Mouse (Mus musculus) limb, embryonic 12.5 days (tissue): Measurements from ENCODE around the gene Mlh1. TPM values are rescaled to one million over a fixed set of nuclear protein-coding genes. Genes with fewer than 3 reads are reported as not detected.

Experiments
- ATAC-seq: fragments of 200-750 bp; cut with Nextera tagmentation; 2 replicates; pipeline ENCODE4 v1.8.0; 2017; ENCODE audit warnings: low read depth, moderate TSS enrichment; ENCODE audit not compliant: insufficient number of reproducible peaks, insufficient read depth, low FRiP score, low TSS enrichment
- H3K27ac ChIP-seq: fragments of 300-500 bp; sonication (generic); 2 replicates; pipeline ENCODE4 v1.5.1; 2016; ENCODE audit warnings: mild to moderate bottlenecking, moderate library complexity
- H3K27me3 ChIP-seq: fragments of 300-500 bp; sonication (generic); 2 replicates; pipeline ENCODE4 v1.6.1; 2016; ENCODE audit warnings: mild to moderate bottlenecking, moderate library complexity
- H3K36me3 ChIP-seq: fragments of 300-500 bp; sonication (generic); 2 replicates; pipeline ENCODE4 v1.6.1; 2016; ENCODE audit warnings: mild to moderate bottlenecking, moderate library complexity
- H3K4me1 ChIP-seq: fragments of 300-500 bp; sonication (generic); replicated peaks from 2 replicates; pipeline ENCODE4 v1.6.1; 2016
- H3K4me2 ChIP-seq: fragments of 300-500 bp; sonication (generic); 2 replicates; pipeline ENCODE4 v1.6.1; 2016; ENCODE audit warnings: mild to moderate bottlenecking, moderate library complexity
- H3K4me3 ChIP-seq: fragments of 300-500 bp; sonication (generic); replicated peaks from 2 replicates; pipeline ENCODE4 v1.5.1; 2016; ENCODE audit warnings: mild to moderate bottlenecking
- H3K9ac ChIP-seq: fragments of 300-500 bp; sonication (generic); replicated peaks from 2 replicates; pipeline ENCODE4 v1.6.1; 2016; ENCODE audit warnings: mild to moderate bottlenecking, moderate library complexity
- H3K9me3 ChIP-seq: fragments of 300-500 bp; sonication (generic); 2 replicates; pipeline ENCODE4 v1.6.1; 2016; ENCODE audit warnings: mild to moderate bottlenecking, moderate library complexity
- WGBS: fragments of 180-500 bp; shearing (Covaris S2); methylation state at CpG from one replicate; pipeline ENCODE4 v1.1.7; 2016; 5-methylcytosine and 5-hydroxymethylcytosine counted together
- polyA plus RNA-seq: library from polyadenylated mRNA; unstranded; fragments of >200 nt; fragmentation: Nextera tagmentation; extraction: Ambion mirVana; gene quantifications from 2 replicates; pipeline ENCODE4 v1.2.1, GENCODE M21; 2016

Mlh1 gene
- polyA plus RNA-seq, 1 experiment from 2014 or later, result 45.1 TPM

DNA sequence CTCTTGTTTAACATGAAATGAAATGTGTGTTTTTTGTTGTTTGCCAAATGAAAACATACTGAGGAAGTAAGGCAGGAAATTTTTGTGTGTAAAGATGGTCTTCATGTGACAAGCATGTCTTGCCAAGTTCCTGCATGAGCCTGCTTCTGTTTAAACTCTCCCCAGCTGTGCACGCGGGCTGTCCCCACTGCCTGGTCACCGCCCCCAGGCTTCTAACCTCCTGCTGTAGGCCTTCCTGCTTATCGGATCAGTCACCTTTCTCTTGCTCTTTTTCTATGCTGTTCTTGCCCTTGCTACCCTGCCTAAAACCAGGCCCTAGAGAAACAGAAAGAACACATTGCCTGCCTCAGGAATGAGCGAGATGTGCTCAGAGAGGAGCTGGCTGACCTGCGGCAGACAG is 58.1 kb downstream of the Mlh1 start:
- H3K4me3 ChIP-seq, result no peak overlapping the region
- no peak for ATAC-seq
- WGBS, result 66% methylated on average over 6 of the region's 6 CpGs

GRCm38 (mm10) chr9:111211122-111212041 is 60.2 kb downstream of the Mlh1 start:
- WGBS, result 73% methylated on average over 10 of the region's 10 CpGs
- Histone ChIP-seq H3K4me3 (no peak overlapping the region), H3K36me3 (peaks cover 31% of the 10 kb centered on the region; the same call in 1 of the 2 replicates), H3K4me2 (no peak overlapping the region), H3K4me1 (peaks cover 5% of the 10 kb centered on the region), H3K27ac (no peak overlapping the region), H3K9ac (no peak overlapping the region), H3K9me3 (no peaks in the 10 kb centered on the region), H3K27me3 (no peaks in the 10 kb centered on the region)
- ATAC-seq, result no peak

More for the DNA sequence above, 58.1 kb downstream of the Mlh1 start:
- no peak overlapping the region for H3K4me2 ChIP-seq
- H3K4me1 ChIP-seq, result peaks cover 5% of the 10 kb centered on the region
- no peaks in the 10 kb centered on the region for H3K9me3 ChIP-seq
- no peak overlapping the region for H3K9ac ChIP-seq
- no peak overlapping the region for H3K27ac ChIP-seq
- peaks cover 31% of the 10 kb centered on the region; the same call in 1 of the 2 replicates for H3K36me3 ChIP-seq
- no peaks in the 10 kb centered on the region for H3K27me3 ChIP-seq

DNA sequence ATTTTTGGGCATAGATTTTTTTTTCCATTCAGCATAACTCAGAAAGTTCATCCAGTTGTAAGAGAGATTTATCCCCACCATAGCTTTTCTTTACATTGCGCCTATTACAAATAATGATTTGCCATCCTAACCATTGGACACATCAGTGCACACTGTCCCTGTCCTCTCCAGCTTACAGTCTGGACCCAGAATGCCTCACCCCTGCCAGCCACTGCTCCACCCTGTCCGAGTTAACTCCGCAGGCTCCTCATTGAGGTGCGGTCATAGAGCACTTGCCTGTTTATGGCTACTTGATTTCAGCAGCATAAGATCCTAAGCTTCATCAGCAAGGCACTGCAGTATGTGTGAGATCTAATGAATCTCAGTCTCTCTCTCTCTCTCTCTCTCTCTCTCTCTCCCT is 61.2 kb downstream of the Mlh1 start:
- Histone ChIP-seq H3K4me1 (peaks cover 5% of the 10 kb centered on the region), H3K9me3 (no peaks in the 10 kb centered on the region), H3K4me3 (no peak overlapping the region), H3K36me3 (peaks cover 29% of the 10 kb centered on the region), H3K27me3 (no peaks in the 10 kb centered on the region), H3K27ac (no peak overlapping the region), H3K4me2 (no peak overlapping the region), H3K9ac (no peak overlapping the region)
- ATAC-seq, result no peak
- WGBS, result 91% methylated on average over 4 of the region's 4 CpGs

DNA sequence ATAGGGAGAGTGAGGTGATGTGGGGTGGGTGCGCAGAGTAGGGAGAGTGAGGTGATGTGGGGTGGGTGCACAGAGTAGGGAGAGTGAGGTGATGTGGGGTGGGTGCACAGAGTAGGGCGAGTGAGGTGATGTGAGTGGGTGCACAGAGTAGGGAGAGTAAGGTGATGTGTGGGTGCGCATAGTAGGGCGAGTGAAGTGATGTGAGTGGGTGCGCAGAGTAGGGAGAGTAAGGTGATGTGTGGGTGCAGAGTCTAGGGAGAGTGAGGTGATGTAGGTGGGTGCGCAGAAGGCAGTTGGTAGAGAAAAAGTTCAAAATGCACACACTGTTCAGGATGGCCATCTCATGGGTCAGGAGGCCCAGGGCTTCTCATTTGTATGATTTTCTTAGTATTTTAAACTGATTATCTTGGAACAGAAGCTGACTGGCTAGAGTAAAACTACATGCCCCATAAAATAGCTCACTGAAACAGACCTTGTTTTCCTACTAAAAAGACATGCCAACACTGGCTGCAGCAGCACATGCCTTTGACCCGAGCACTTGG is 62.4 kb downstream of the Mlh1 start:
- peaks cover 24% of the 10 kb centered on the region for H3K36me3 ChIP-seq
- no peak for ATAC-seq
- no peak overlapping the region for H3K27ac ChIP-seq
- H3K4me2 ChIP-seq, result no peak overlapping the region
- WGBS, result 91% methylated on average over 7 of the region's 7 CpGs
- no peak overlapping the region for H3K4me3 ChIP-seq
- no peaks in the 10 kb centered on the region for H3K27me3 ChIP-seq
- H3K9me3 ChIP-seq, result no peaks in the 10 kb centered on the region
- no peaks in the 10 kb centered on the region for H3K4me1 ChIP-seq
- no peak overlapping the region for H3K9ac ChIP-seq

DNA sequence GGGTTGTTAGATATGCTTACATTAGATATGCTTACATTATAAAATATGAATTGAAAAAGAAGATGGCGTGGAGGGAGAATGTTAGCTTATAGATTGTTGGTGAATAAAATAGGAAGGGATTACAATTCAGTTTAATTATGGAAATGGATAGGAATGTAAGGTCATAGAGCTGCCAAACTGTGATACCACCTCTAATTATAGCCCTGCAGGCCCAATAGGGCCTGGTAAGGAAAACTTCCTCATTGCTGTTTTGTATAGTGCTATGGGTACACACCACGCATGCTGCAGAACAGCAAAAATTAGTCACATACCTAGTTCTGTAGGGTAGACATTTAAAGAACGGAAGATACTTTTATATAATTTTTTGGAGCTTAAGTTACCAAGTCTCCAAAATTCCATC is 63.4 kb downstream of the Mlh1 start:
- 97% methylated on average over 3 of the region's 3 CpGs for WGBS
- no peak overlapping the region for H3K4me2 ChIP-seq
- no peak overlapping the region for H3K27ac ChIP-seq
- no peaks in the 10 kb centered on the region for H3K27me3 ChIP-seq
- H3K4me3 ChIP-seq, result no peak overlapping the region
- ATAC-seq, result no peak
- no peaks in the 10 kb centered on the region for H3K4me1 ChIP-seq
- H3K9ac ChIP-seq, result no peak overlapping the region
- H3K9me3 ChIP-seq, result no peaks in the 10 kb centered on the region
- peaks cover 16% of the 10 kb centered on the region for H3K36me3 ChIP-seq

- Histone ChIP-seq H3K4me2 (no peak overlapping the region), H3K4me3 (no peak overlapping the region), H3K9ac (no peak overlapping the region), H3K9me3 (no peaks in the 10 kb centered on the region), H3K27me3 (no peaks in the 10 kb centered on the region), H3K27ac (no peak overlapping the region), H3K4me1 (no peaks in the 10 kb centered on the region), H3K36me3 (peaks cover 16% of the 10 kb centered on the region)
- 50% methylated on average over 3 of the region's 3 CpGs for WGBS
- no peak for ATAC-seq
These were observed 63.9 kb downstream of the Mlh1 start for GRCm38 (mm10) chr9:111207683-111208082.

DNA sequence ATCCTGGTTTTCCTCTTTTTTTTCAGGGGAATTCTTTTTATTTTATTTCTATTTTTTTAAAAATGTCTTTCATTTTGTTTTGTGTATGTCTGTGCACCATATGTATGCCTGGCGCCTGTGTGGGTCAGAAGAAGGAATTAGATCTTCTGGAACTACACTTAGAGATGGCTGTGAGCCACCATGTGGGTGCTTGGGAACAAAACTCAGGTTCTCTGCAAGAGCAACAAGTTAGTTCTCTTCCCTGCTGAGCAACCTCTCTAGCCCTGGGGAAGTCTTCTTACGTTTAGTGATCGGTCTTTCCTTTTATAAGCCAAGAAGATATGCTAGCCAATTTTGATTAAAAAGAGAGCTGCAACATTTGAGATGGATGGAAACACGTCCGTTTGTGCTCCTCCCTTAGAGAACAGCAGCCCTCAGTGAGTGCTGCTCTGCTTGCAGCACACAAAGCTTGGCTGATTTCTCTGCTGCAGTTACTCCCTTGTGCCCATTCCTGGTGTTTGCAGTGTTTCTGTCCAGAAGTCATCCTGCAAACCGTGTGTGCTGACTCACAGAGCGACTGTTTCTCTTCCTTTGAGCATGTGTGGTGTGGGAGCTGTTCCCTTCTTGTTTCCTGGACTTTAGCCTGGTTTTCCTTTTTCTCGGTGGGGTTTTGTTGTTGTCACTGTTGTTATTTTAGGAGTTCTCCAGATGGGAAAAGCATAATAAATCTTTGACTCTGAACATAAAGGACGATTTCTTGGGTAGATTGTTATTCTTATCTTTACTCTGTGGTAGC is 66.8 kb downstream of the Mlh1 start:
- WGBS, result 77% methylated on average over 9 of the region's 9 CpGs
- no peak for ATAC-seq
- no peak overlapping the region for H3K4me3 ChIP-seq

GRCm38 (mm10) chr9:111200208-111200607 is 71.4 kb downstream of the Mlh1 start:
- Histone ChIP-seq H3K9ac (no peak overlapping the region), H3K27ac (no peak overlapping the region), H3K4me2 (no peak overlapping the region), H3K4me3 (no peak overlapping the region), H3K9me3 (no peaks in the 10 kb centered on the region), H3K36me3 (peaks cover 19% of the 10 kb centered on the region; the same call in 1 of the 2 replicates), H3K4me1 (no peaks in the 10 kb centered on the region), H3K27me3 (no peaks in the 10 kb centered on the region)
- no peak for ATAC-seq

More for the DNA sequence above, 66.8 kb downstream of the Mlh1 start:
- Histone ChIP-seq H3K4me1 (no peaks in the 10 kb centered on the region), H3K4me2 (no peak overlapping the region), H3K36me3 (peaks cover 35% of the 10 kb centered on the region), H3K9ac (no peak overlapping the region), H3K27ac (no peak overlapping the region), H3K9me3 (no peaks in the 10 kb centered on the region), H3K27me3 (no peaks in the 10 kb centered on the region)

DNA sequence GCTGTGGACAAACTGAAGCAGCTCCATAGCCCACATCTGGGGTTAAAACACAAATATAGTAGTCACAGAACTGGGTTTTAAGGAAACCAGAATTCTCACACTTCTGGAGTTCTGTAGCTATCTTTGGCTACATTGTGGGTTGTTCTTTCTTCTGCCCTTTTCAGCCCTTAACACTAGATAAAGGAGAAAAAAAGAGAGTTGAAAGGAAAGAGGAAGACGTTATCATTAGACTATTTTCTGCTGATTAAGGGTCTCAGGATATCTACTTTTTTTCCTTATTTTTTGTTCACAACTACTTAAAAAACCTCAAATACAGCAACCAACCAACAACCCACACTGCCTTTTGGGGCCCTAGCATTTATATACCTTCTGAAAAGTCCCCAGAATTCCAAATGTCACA is 73.3 kb downstream of the Mlh1 start:
- Histone ChIP-seq H3K9me3 (no peaks in the 10 kb centered on the region), H3K4me1 (no peaks in the 10 kb centered on the region), H3K27me3 (no peaks in the 10 kb centered on the region), H3K4me3 (no peak overlapping the region), H3K36me3 (peaks cover 19% of the 10 kb centered on the region; the same call in 1 of the 2 replicates), H3K9ac (no peak overlapping the region), H3K27ac (no peak overlapping the region), H3K4me2 (no peak overlapping the region)
- WGBS, result 90% methylated on average over 1 of the region's 1 CpGs
- no peak for ATAC-seq

DNA sequence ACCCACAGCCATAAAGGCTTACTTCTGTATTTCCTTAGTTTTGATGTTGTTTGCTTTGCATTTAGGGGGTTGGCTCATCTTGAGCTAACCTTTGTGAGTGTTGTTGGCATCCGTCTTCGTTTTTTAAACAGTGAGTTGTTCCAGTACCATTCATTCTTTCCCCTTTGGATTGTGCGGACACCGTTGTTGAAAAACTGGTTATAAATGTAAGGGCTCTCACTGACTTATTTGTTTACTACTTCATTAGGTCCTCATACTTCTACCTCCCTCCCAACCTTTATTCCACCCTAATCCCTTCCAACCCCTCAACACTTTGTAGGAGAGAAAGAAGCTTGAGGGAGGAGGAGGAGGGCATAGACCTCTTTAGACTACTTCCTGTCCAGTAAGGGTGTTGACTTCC is 73.9 kb downstream of the Mlh1 start:
- H3K9ac ChIP-seq, result no peak overlapping the region
- H3K27me3 ChIP-seq, result no peaks in the 10 kb centered on the region
- no peak overlapping the region for H3K27ac ChIP-seq
- H3K4me1 ChIP-seq, result no peaks in the 10 kb centered on the region
- ATAC-seq, result no peak
- H3K4me3 ChIP-seq, result no peak overlapping the region
- no peaks in the 10 kb centered on the region for H3K9me3 ChIP-seq
- H3K4me2 ChIP-seq, result no peak overlapping the region
- WGBS, result 93% methylated on average over 4 of the region's 4 CpGs
- H3K36me3 ChIP-seq, result peaks cover 23% of the 10 kb centered on the region; the same call in 1 of the 2 replicates

GRCm38 (mm10) chr9:111197116-111197515 is 74.5 kb downstream of the Mlh1 start:
- Histone ChIP-seq H3K9me3 (no peaks in the 10 kb centered on the region), H3K9ac (no peak overlapping the region), H3K27ac (no peak overlapping the region), H3K27me3 (no peaks in the 10 kb centered on the region), H3K36me3 (peaks cover 23% of the 10 kb centered on the region; the same call in 1 of the 2 replicates), H3K4me1 (no peaks in the 10 kb centered on the region), H3K4me3 (no peak overlapping the region), H3K4me2 (no peak overlapping the region)
- ATAC-seq, result no peak
- 89% methylated on average over 3 of the region's 3 CpGs for WGBS
